8 mouse cellular contexts compared by ENCODE assay signal in the genomic region with DNA sequence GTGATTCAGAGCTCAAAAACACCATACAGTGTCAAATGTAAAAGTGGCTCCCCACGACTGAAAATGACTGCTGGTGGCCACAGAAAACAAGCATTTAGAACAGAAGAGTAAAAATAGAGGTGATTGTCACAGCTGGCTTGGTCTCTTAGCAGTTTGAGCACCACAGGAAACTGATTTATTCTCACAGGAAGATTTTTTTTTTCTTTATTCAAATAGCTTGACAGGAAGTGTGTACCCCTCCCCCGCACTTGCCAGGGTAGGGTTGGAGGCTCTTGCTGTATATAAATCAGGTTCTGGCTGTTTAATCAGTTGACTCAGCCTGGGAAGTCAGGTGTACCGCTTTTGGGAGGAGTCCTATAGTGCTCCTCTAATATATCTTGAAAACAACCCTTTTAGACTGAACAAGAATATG. TPM values are rescaled to one million over a fixed set of nuclear protein-coding genes. Genes with fewer than 3 reads are reported as not detected.
DNase-seq lines count a peak whose midpoint lies in the region; ATAC-seq and TF ChIP-seq lines count a peak whose summit lies in the region.

No protein-coding gene starts in this region.

- TF ChIP-seq CTCF in cortical plate, adult 2 months (IDR thresholded peaks at IDR 0.05; ENCODE audit: extremely low read depth, insufficient read depth, low read length) = no peak

- peaks cover 8% of the 10 kb centered on the region; the same call in 1 of the 2 replicates for H3K4me1 ChIP-seq in cortical plate, adult 2 months (ENCODE audit: control insufficient read depth, insufficient read depth, low read length)
- H3K4me1 ChIP-seq in hindbrain, embryonic 12.5 days = peaks cover 39% of the 10 kb centered on the region
- H3K4me1 ChIP-seq in liver, embryonic 12.5 days = peaks cover 68% of the 10 kb centered on the region

- peak overlapping the region; percentile 68 for H3K4me3 ChIP-seq in cortical plate, adult 2 months (ENCODE audit: insufficient read depth, low read length)
- peak overlapping the region; percentile 89 for H3K4me3 ChIP-seq in hindbrain, embryonic 12.5 days
- H3K4me3 ChIP-seq in liver, embryonic 12.5 days = peak overlapping the region; percentile 94

- no peaks in the 10 kb centered on the region for H3K9me3 ChIP-seq in hindbrain, embryonic 12.5 days (replicated peaks)
- no peaks in the 10 kb centered on the region for H3K9me3 ChIP-seq in liver, embryonic 12.5 days (replicated peaks)

- peak; percentile 54 to 67 for DNase-seq in right cerebral cortex, adult 2 months (ENCODE audit: low spot score in 2 of 2)
- DNase-seq in right cerebral cortex, postnatal 25 days = no peak
- peak; percentile 78 to 88 for DNase-seq in natural killer cell, adult 2 months (ENCODE audit: low spot score in 2 of 2)
- DNase-seq in ovary, postnatal 36 days (ENCODE audit: low spot score) = no peak

- H3K9ac ChIP-seq in hindbrain, embryonic 12.5 days = peak overlapping the region; percentile 94
- peak overlapping the region; percentile 95 for H3K9ac ChIP-seq in liver, embryonic 12.5 days

- H3K4me2 ChIP-seq in hindbrain, embryonic 12.5 days (replicated peaks) = peak overlapping the region; percentile 86
- H3K4me2 ChIP-seq in liver, embryonic 12.5 days = peak overlapping the region; percentile 96

- no peak for TF ChIP-seq POLR2A in cortical plate, adult 2 months (IDR thresholded peaks at IDR 0.05; ENCODE audit: extremely low read depth, insufficient read depth, low read length)

- peaks cover 17% of the 10 kb centered on the region; the same call in 1 of the 2 replicates for H3K36me3 ChIP-seq in hindbrain, embryonic 12.5 days
- peaks cover 32% of the 10 kb centered on the region for H3K36me3 ChIP-seq in liver, embryonic 12.5 days

- ATAC-seq in hindbrain, embryonic 12.5 days (ENCODE audit: low FRiP score) = no peak
- ATAC-seq in liver, embryonic 12.5 days = no peak
- ATAC-seq in monocyte, adult 5-6 weeks (replicated peaks; ENCODE audit: insufficient number of reproducible peaks, low FRiP score, low TSS enrichment, poor library complexity, severe bottlenecking) = no peak

- H3K27me3 ChIP-seq in hindbrain, embryonic 12.5 days = no peaks in the 10 kb centered on the region
- H3K27me3 ChIP-seq in liver, embryonic 12.5 days (replicated peaks) = no peaks in the 10 kb centered on the region

- H3K27ac ChIP-seq in cortical plate, adult 2 months (ENCODE audit: insufficient read depth, low read length) = 0 out of 2 replicates have a peak overlapping the region, but pooled peaks have one; percentile 63
- 0 out of 2 replicates have a peak overlapping the region, but pooled peaks have one; percentile 91 for H3K27ac ChIP-seq in hindbrain, embryonic 12.5 days
- H3K27ac ChIP-seq in liver, embryonic 12.5 days = peak overlapping the region; percentile 97

- WGBS in hindbrain, embryonic 12.5 days = 40% methylated on average over 3 of the region's 3 CpGs
- WGBS in liver, embryonic 12.5 days (ENCODE audit: insufficient replicate concordance) = 15% methylated on average over 3 of the region's 3 CpGs

RNA-seq across cellular contexts. Expression of a gene that starts 3.5 kb away (rescaled TPM):
- 254 and 275 TPM in 2 replicates for polyA plus RNA-seq in cortical plate, adult 2 months (2012; rRNA removed)
- 899 and 939 TPM in 2 replicates for polyA plus RNA-seq in hindbrain, embryonic 12.5 days (2016; fragmentation: Nextera tagmentation; extraction: Ambion mirVana)
- 995 and 1,050 TPM in 2 replicates for polyA plus RNA-seq in liver, embryonic 12.5 days (2016; fragmentation: Nextera tagmentation; extraction: Ambion mirVana)
- total RNA-seq in monocyte, adult 5-6 weeks (2017) = 398 to 553 TPM (median 528 TPM) in 3 replicates

RNA-seq across cellular contexts. Expression of a gene that starts 3.8 kb away (rescaled TPM):
- 108 and 112 TPM in 2 replicates for polyA plus RNA-seq in cortical plate, adult 2 months (2012; rRNA removed)
- 127 and 129 TPM in 2 replicates for polyA plus RNA-seq in hindbrain, embryonic 12.5 days (2016; fragmentation: Nextera tagmentation; extraction: Ambion mirVana)
- 83.0 and 84.9 TPM in 2 replicates for polyA plus RNA-seq in liver, embryonic 12.5 days (2016; fragmentation: Nextera tagmentation; extraction: Ambion mirVana)
- total RNA-seq in monocyte, adult 5-6 weeks (2017) = 82.4 to 119 TPM (median 91.7 TPM) in 3 replicates

RNA-seq across cellular contexts. Expression of a gene that starts 11.7 kb away (rescaled TPM):
- 1.0 and 1.1 TPM in 2 replicates for polyA plus RNA-seq in cortical plate, adult 2 months (2012; rRNA removed)
- 2.1 and 2.2 TPM in 2 replicates for polyA plus RNA-seq in hindbrain, embryonic 12.5 days (2016; fragmentation: Nextera tagmentation; extraction: Ambion mirVana)
- polyA plus RNA-seq in liver, embryonic 12.5 days (2016; fragmentation: Nextera tagmentation; extraction: Ambion mirVana) = 0.89 and 1.3 TPM in 2 replicates
- total RNA-seq in monocyte, adult 5-6 weeks (2017) = 0.68 to 1.2 TPM (median 0.95 TPM) in 3 replicates

RNA-seq across cellular contexts. Expression of a gene that starts 56.4 kb away (rescaled TPM):
- polyA plus RNA-seq in cortical plate, adult 2 months (2012; rRNA removed) = 40.2 and 45.0 TPM in 2 replicates
- polyA plus RNA-seq in hindbrain, embryonic 12.5 days (2016; fragmentation: Nextera tagmentation; extraction: Ambion mirVana) = 35.1 and 39.0 TPM in 2 replicates
- 12.1 and 15.9 TPM in 2 replicates for polyA plus RNA-seq in liver, embryonic 12.5 days (2016; fragmentation: Nextera tagmentation; extraction: Ambion mirVana)
- total RNA-seq in monocyte, adult 5-6 weeks (2017) = 24.4 to 41.1 TPM (median 25.1 TPM) in 3 replicates

Comparison
In these comparisons a context has a peak if more than half of its experiments do, and no peak if none do; other contexts are left out.
1. DNase-seq: peak in right cerebral cortex, adult 2 months (2 of 2) and natural killer cell, adult 2 months (2 of 2); none in right cerebral cortex, postnatal 25 days (single experiment) and ovary, postnatal 36 days (single experiment).
2. Peak in every context shown above with its lines, with median percentiles within 50 percentile points of each other: H3K27ac ChIP-seq and H3K4me3 ChIP-seq.